Mouse (Mus musculus) CH12.LX (cell line): Measurements from ENCODE around the gene Golim4. TPM values are rescaled to one million over a fixed set of nuclear protein-coding genes. Genes with fewer than 3 reads are reported as not detected.

Source experiments
- DNase-seq: peaks from one replicate; pipeline ENCODE4 v3.0.0-alpha.2; 2013; ENCODE audit errors: extremely low read depth
- H3K27ac ChIP-seq: 2 replicates; pipeline ENCODE4 v1.5.1; 2012; ENCODE audit warnings: low read depth, mild to moderate bottlenecking, control low read depth, moderate library complexity; ENCODE audit not compliant: insufficient read depth
- H3K27me3 ChIP-seq: replicated peaks from 2 replicates; pipeline ENCODE3; 2012; ENCODE audit warnings: inconsistent platforms
- H3K36me3 ChIP-seq, 2 experiments: replicated peaks in 1 of 2; 2 replicates each; pipeline versions ENCODE3 to v1.6.1; 2012; ENCODE audit warnings: inconsistent platforms in 1 of 2, low read length in 1 of 2, mild to moderate bottlenecking in 1 of 2, mixed read lengths in 1 of 2, moderate library complexity in 1 of 2; ENCODE audit not compliant: control insufficient read depth in 1 of 2, insufficient read depth in 1 of 2
- H3K4me1 ChIP-seq, 2 experiments: 2 replicates each; pipeline ENCODE4 v1.6.1; 2012; ENCODE audit warnings: inconsistent platforms in 1 of 2, moderate library complexity in 1 of 2; ENCODE audit not compliant: insufficient read depth in 2 of 2, control insufficient read depth in 1 of 2
- H3K4me2 ChIP-seq: 2 replicates; pipeline ENCODE4 v1.6.1; 2012; ENCODE audit warnings: low read depth, mild to moderate bottlenecking, control low read depth; ENCODE audit not compliant: poor library complexity, insufficient read depth, severe bottlenecking
- H3K4me3 ChIP-seq, 3 experiments: fragments of 150-350 bp in 1 of 3; sonication (generic) in 1 of 3; replicated peaks in 1 of 3; 2 replicates each; pipeline versions ENCODE3 to v1.5.1; 2011 to 2012; ENCODE audit warnings: low read depth in 2 of 3, low read length in 2 of 3, mild to moderate bottlenecking in 2 of 3, moderate library complexity in 2 of 3, control low read depth in 1 of 3, improper control_type of control experiment in 1 of 3, inconsistent platforms in 1 of 3, mixed read lengths in 1 of 3; ENCODE audit not compliant: poor library complexity in 1 of 3
- H3K79me2 ChIP-seq: replicated peaks from 2 replicates; pipeline ENCODE4 v1.6.1; 2012; ENCODE audit warnings: mild to moderate bottlenecking, moderate library complexity; ENCODE audit not compliant: control insufficient read depth, poor library complexity, insufficient read depth, severe bottlenecking; ENCODE audit errors: extremely low read depth
- H3K9ac ChIP-seq: 2 replicates; pipeline ENCODE4 v1.6.1; 2012; ENCODE audit warnings: low read depth, mild to moderate bottlenecking, control low read depth, moderate library complexity; ENCODE audit not compliant: insufficient read depth
- H3K9me3 ChIP-seq: replicated peaks from 2 replicates; pipeline ENCODE3; 2012; ENCODE audit warnings: low read length, inconsistent platforms, mixed read lengths
- BHLHE40 ChIP-seq: IDR thresholded peaks from 2 replicates; pipeline ENCODE4 v1.6.1; 2011; ENCODE audit warnings: mild to moderate bottlenecking, low read depth, low read length, improper control_type of control experiment
- E2F4 ChIP-seq: IDR thresholded peaks from 2 replicates; pipeline ENCODE4 v1.6.1; 2011; ENCODE audit warnings: low read depth, low read length, improper control_type of control experiment; ENCODE audit not compliant: insufficient replicate concordance
- ELF1 ChIP-seq: IDR thresholded peaks from 2 replicates; pipeline ENCODE4 v1.6.1; 2014; ENCODE audit warnings: low read depth, mild to moderate bottlenecking, inconsistent platforms, low read length, improper control_type of control experiment
- ETS1 ChIP-seq: conservative IDR thresholded peaks from 2 replicates; pipeline ENCODE4 v1.6.1; 2012; ENCODE audit warnings: low read depth, mild to moderate bottlenecking, inconsistent platforms, low read length, improper control_type of control experiment, moderate library complexity
- HCFC1 ChIP-seq: IDR thresholded peaks from 2 replicates; pipeline ENCODE4 v1.6.1; 2012; ENCODE audit warnings: low read depth, mild to moderate bottlenecking, inconsistent platforms, low read length, improper control_type of control experiment
- JUND ChIP-seq: conservative IDR thresholded peaks from 2 replicates; pipeline ENCODE4 v1.6.1; 2011; ENCODE audit warnings: low read depth, low read length, improper control_type of control experiment
- KAT2A ChIP-seq: IDR thresholded peaks from 2 replicates; pipeline ENCODE4 v1.6.1; 2012; ENCODE audit warnings: low read length, improper control_type of control experiment, inconsistent platforms; ENCODE audit not compliant: insufficient replicate concordance
- MAX ChIP-seq: IDR thresholded peaks from 2 replicates; pipeline ENCODE4 v1.6.1; 2011; ENCODE audit warnings: low read length, improper control_type of control experiment
- MXI1 ChIP-seq: IDR thresholded peaks from 2 replicates; pipeline ENCODE4 v1.6.1; 2011; ENCODE audit warnings: mild to moderate bottlenecking, low read depth, low read length, improper control_type of control experiment
- NELFE ChIP-seq: IDR thresholded peaks from 2 replicates; pipeline ENCODE4 v1.6.1; 2011; ENCODE audit warnings: low read depth, low read length, improper control_type of control experiment
- NRF1 ChIP-seq: IDR thresholded peaks from 2 replicates; pipeline ENCODE4 v1.6.1; 2014; ENCODE audit warnings: low read depth, mild to moderate bottlenecking, inconsistent platforms, low read length, improper control_type of control experiment, moderate library complexity
- PAX5 ChIP-seq: IDR thresholded peaks from 2 replicates; pipeline ENCODE4 v1.6.1; 2012; ENCODE audit warnings: low read length, inconsistent platforms, mixed read lengths
- POLR2AphosphoS2 ChIP-seq: IDR thresholded peaks from 2 replicates; pipeline ENCODE4 v1.6.1; 2011; ENCODE audit warnings: low read depth, low read length, improper control_type of control experiment
- UBTF ChIP-seq: IDR thresholded peaks from 2 replicates; pipeline ENCODE4 v1.6.1; 2012; ENCODE audit warnings: low read depth, mild to moderate bottlenecking, inconsistent platforms, low read length, improper control_type of control experiment, moderate library complexity
- USF2 ChIP-seq: conservative IDR thresholded peaks from 2 replicates; pipeline ENCODE4 v1.6.1; 2011; ENCODE audit warnings: low read depth, low read length, improper control_type of control experiment
- ZNF384 ChIP-seq: IDR thresholded peaks from 2 replicates; pipeline ENCODE4 v1.6.1; 2012; ENCODE audit warnings: low read depth, low read length, improper control_type of control experiment, inconsistent platforms
- dilution Hi-C: fragments of 300-500 bp; cut with MboI; formaldehyde crosslinking; loops from 2 replicates; pipeline ENCODE4 v1.14.3; 2020; ENCODE audit warnings: low sequenced_read_pairs; ENCODE audit not compliant: extremely low pct_unique_long_range_greater_than_20kb, extremely low pct_ligation_motif_present
- in situ Hi-C: fragments of 300-500 bp; cut with MboI; formaldehyde crosslinking; loops from 3 replicates; pipeline ENCODE4 v1.14.3; 2019; ENCODE audit warnings: low sequenced_read_pairs, low pct_ligation_motif_present, low pct_unique_long_range_greater_than_20kb, mixed read lengths
- polyA plus RNA-seq: library from polyadenylated mRNA; unstranded; fragments of >175 nt; gene quantifications from 2 replicates; pipeline ENCODE4 v1.2.1, GENCODE M21; 2012; ENCODE audit warnings: low read depth; ENCODE audit not compliant: insufficient read length
- total RNA-seq, 2 experiments: library from RNA; depleted of rRNA; stranded (reverse); fragments of 300-350 nt in 1 of 2; fragments of >200 nt in 1 of 2; gene quantifications; 2 replicates each; pipeline ENCODE4 v1.2.3; 2012 to 2014

The Golim4 gene
- total and polyA plus RNA-seq, 3 experiments, result 0.04 to 0.16 TPM; not detected in 1

DNA sequence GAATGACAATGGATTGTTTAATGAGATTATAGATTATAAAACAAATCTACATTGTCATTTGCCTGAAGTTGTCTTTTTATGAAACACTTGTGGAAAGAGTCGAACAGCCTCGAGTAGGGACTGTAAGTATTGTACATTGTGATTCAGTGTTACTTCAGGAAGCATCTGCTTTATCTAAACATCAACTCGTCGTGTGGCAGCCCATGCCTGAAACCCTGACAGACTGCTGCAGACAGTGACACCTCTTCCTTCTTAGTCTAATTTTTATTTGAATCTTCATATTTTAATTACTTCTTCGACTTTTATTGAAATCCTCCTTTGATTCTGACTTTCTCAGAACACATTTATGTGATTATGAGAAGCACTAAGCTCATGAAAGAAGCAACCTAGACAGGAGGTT lies 7.4 kb downstream of the Golim4 start:
- TF ChIP-seq MAX (no peak), JUND (no peak), USF2 (no peak), BHLHE40 (no peak), ELF1 (no peak), NRF1 (no peak), ETS1 (no peak), E2F4 (no peak)
- Histone ChIP-seq H3K4me2 (no peak overlapping the region), H3K4me3 (no peak overlapping the region), H3K79me2 (no peaks in the 10 kb centered on the region), H3K36me3 (no peaks in the 10 kb centered on the region), H3K9me3 (no peaks in the 10 kb centered on the region), H3K4me1 (no peaks in the 10 kb centered on the region), H3K9ac (no peak overlapping the region), H3K27ac (no peak overlapping the region), H3K27me3 (no peaks in the 10 kb centered on the region)
- dilution Hi-C loops, result no loop called here
- in situ Hi-C loops, result no loop called here
- no peak for DNase-seq

DNA sequence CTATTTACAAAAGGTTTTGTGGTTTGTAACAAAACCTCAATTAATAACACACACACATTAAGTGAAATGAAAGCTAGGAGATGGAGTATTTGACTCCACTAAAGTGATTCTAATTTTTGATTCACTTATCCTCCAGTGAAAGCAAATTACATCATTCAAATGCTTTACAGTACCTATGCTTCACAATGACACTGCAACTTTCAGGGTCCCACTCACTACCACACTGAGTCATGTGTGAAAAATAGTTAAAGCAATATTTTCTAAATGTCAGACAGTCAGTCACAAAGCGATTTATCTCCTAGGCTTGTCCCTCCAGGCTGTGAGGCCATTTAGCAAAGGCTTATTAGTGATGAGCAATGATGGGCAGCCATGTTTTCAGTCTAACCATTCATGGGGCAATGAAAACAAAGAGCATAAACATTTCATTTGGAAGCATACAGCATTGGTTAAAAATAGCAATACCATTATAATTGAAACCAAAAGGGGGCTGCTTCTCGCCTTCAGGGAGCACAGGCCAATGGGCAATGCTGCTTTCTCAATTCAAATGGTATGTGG lies 8.1 kb downstream of the Golim4 start:
- H3K36me3 ChIP-seq, result no peaks in the 10 kb centered on the region
- H3K4me2 ChIP-seq, result no peak overlapping the region
- DNase-seq, result no peak
- in situ Hi-C loops (no loop called here), dilution Hi-C loops (no loop called here)
- H3K79me2 ChIP-seq, result no peaks in the 10 kb centered on the region
- no peak overlapping the region for H3K4me3 ChIP-seq
- TF ChIP-seq NELFE, result no peak
- TF ChIP-seq POLR2AphosphoS2, result no peak
- no peak for TF ChIP-seq MAX
- TF ChIP-seq HCFC1, result no peak
- TF ChIP-seq KAT2A, result no peak
- TF ChIP-seq UBTF, result no peak
- no peak for TF ChIP-seq MXI1
- no peak for TF ChIP-seq PAX5
- TF ChIP-seq ETS1, result no peak
- TF ChIP-seq ELF1, result no peak
- TF ChIP-seq ZNF384, result no peak
- H3K9me3 ChIP-seq, result no peaks in the 10 kb centered on the region
- no peaks in the 10 kb centered on the region for H3K27me3 ChIP-seq
- no peak overlapping the region for H3K9ac ChIP-seq
- H3K4me1 ChIP-seq, result no peaks in the 10 kb centered on the region
- H3K27ac ChIP-seq, result no peak overlapping the region
